Mouse (Mus musculus) CD4-positive, CD25-positive, alpha-beta regulatory T cell, adult 2 months (primary cell): Measurements from ENCODE around the gene Dhcr24.
A peak's percentile ranks its signal among the peaks of the same experiment; 100 is the strongest.

Experiments used
- DNase-seq: peaks from one replicate; pipeline ENCODE4 v3.0.0-alpha.2; 2012; ENCODE audit warnings: low read depth, low spot score

Gene Dhcr24

GRCm38 (mm10) chr4:106560213-106560845 is 509 bp upstream of the Dhcr24 start:
- peak; percentile 29 for DNase-seq

- DNase-seq: peak; percentile 25
Observed at GRCm38 (mm10) chr4:106562006-106562405, 1.2 kb downstream of the Dhcr24 start.

DNA sequence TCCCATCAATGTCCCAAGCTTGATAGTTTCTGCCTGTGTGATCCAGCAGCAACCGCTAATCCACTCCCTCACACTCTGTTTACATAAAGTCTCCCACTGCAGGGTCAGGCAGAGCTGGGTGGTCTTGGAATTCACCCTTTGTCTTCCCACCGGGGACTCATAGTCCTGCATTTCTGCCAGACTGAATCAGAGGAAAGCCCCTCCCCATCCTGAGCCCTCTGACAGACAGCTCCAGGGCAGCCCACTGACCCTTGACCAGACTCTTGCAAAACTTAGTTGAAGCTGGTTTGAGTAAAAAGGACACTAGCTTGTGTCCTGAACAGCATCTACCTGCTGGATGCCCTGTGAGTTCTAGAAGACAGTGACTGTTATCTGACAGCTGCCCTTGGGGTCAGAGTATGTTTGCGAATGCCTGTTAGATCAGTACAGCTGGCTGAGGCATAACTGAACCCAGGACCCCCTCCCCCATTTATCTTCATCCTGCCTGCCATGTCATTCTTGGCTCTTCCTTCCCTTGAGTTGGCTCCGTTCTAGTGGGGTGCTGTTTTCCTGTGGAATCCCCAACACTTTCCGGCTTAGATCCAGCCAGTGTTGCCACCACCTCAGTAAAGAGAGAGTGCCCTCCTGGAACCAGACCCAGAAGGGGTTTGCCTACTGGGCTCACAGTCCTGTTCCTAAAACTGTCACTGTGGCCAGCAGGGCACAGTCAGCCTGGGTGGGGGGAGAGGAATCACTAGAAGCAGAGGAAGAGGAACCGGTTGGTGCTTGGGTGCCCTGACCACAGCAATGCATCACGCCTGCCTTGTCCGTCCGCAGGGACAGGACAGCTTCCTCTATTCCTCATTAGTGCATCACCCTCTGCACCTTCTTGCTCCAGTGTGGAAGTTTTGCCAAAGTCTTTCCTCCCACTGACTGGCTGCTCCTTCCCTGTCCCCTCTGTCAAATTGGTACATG is 2.3 kb downstream of the Dhcr24 start:
- DNase-seq: no peak

DNA sequence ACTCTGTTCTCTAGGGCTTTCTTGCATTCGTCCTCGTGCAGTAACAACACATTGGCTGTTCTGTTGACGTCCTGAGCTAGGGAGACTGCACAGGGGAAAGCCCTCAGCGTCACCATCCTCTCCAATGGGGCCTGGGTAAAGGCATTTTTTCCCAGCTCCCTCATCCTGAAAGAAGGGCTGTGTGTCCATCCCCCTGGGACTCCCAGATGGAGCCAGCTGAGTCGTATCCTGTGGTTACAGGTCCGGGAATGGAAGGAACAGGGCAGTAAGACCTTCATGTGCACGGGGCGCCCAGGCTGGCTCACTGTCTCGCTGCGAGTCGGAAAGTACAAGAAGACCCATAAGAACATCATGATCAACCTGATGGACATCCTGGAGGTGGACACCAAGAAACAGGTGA is 3.3 kb downstream of the Dhcr24 start:
- no peak for DNase-seq

GRCm38 (mm10) chr4:106569680-106570079 is 8.8 kb downstream of the Dhcr24 start:
- no peak for DNase-seq

GRCm38 (mm10) chr4:106571081-106571724 is 10.4 kb downstream of the Dhcr24 start:
- no peak for DNase-seq

DNA sequence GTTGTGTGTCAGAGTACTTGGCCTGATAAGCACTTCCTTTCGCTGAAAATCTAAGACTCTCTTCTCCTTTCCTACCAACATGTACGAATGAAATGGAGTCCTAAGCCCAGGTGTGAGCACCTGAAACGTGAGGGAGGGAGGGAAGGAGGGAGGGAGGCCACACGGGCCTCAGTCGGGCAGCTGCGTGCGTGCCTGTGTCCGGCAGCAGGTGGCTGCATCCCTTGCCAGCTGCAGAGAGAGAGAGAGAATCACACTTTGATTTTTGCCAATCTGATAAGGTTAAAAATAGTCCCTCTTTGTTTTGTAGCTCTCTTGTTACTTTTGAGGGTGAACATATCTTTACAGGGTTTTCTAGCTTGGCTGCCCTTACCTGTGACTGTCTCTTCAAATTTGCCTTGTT is 14.2 kb downstream of the Dhcr24 start:
- no peak for DNase-seq

GRCm38 (mm10) chr4:106577511-106577910 is 16.7 kb downstream of the Dhcr24 start:
- DNase-seq: no peak

DNA sequence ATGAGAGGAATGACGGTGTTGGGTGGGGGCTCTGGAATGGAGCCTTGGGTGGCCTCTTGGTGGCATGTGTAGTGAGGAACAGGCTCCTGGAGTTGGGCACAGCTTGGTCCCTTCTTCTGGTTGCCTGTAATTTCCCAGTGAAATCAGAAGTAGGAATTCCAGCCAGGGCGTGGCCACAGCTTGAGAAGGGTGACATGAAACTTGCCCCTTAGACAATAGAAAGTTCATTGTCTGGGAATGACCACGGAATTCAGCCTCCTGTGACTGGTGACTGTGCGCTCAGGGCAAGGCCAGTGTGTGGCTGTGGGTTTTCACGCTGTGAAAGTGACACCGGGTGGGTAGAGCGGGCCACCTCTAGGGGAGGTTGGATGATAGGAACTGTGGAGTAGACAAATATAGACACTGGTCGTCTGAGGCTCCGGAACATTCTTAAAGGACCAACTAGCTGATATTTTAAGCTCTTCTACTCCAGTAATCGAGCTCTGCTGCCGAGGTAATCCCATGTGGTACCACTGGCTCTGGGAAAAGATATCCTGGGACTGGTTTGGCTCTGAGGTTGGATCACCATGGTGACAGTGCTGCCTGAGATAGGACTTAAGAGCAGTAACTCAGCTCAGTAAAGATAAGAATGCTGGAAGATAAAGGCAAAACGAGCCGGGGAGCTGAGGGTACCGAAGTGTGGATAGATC is 20.5 kb downstream of the Dhcr24 start:
- DNase-seq: no peak

- DNase-seq: no peak
Observed at GRCm38 (mm10) chr4:106581865-106582204, 21.0 kb downstream of the Dhcr24 start.

GRCm38 (mm10) chr4:106582428-106583153 is 21.8 kb downstream of the Dhcr24 start:
- DNase-seq: no peak

GRCm38 (mm10) chr4:106584665-106585064 is 23.8 kb downstream of the Dhcr24 start:
- no peak for DNase-seq

GRCm38 (mm10) chr4:106587075-106587474 is 26.2 kb downstream of the Dhcr24 start:
- DNase-seq: no peak

DNA sequence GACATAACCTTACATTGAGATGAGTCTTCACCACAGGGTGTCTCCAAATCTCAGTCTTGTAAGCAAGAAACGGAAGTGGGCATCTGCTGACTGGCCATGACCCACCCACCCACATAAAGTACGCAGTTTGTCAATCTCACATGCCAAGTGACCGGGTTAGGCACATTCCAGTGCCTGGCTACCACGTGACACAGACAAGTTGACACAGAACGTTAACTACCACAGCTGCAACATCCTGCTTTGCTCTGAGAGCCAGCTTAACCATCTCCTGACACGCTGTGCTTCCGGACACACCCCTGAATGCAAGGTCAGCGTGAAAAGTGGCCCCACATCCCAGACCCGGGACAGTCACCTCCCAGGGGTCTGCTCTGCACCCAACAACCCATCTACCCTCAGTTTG is 29.3 kb downstream of the Dhcr24 start:
- peak; percentile 38 for DNase-seq

- DNase-seq: no peak
Observed at GRCm38 (mm10) chr4:106590871-106591270, 30.0 kb downstream of the Dhcr24 start.

DNA sequence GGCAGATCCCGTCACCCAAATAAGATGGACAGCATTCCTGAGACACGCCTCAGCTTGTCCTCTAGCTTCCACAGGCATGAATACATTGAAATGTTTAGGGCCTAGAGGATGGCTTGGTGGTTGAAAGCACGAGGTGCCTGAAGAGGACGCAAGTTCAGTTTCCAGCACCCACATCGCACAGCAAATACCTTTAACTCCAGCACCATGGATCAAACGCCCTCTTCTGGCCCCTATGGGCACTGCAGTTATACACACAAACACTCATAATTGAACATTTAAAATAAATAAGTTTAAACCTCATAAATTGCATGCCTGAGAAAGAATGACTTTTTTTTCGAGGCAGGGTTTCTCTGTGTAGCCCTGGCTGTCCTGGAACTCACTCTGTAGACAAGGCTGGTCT is 32.8 kb downstream of the Dhcr24 start:
- peak; percentile 35 for DNase-seq

DNA sequence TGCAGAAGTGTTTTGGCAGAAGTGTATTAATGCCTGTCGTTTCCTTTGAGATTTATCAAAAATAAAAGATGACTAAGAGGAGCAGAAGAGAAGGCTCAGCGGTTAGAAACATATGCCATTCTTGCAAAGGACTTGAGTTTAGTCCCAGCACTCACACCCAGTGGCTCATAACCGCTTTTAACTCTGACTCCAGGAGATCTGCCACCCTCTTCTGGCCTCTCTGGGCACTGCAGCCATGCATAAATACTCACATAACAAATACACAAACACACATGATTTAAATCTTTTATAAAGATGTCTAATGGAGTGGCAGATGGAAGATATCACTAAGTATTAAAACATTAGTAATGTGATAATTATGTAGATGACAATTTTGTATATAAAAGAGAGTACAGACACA is 35.4 kb downstream of the Dhcr24 start:
- no peak for DNase-seq

DNA sequence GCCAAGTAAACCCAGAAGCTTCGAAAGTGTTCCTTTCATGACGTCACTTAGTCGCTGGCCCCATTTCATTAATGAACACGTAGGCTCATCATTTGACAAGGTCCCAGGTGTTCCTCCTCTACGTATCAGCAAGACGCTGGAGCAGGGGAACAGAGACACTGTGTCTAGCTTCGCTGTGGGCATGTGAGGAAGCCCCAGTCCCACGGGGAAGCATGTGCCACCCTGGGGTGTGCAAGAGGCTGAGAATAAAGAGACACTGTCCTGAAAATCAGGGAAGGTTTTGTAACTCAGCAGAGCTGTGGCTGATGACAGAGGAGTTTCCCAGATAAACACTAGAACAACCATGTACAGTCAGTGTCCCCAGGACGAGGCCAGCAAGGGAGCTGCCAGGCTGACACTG is 36.2 kb downstream of the Dhcr24 start:
- no peak for DNase-seq

DNA sequence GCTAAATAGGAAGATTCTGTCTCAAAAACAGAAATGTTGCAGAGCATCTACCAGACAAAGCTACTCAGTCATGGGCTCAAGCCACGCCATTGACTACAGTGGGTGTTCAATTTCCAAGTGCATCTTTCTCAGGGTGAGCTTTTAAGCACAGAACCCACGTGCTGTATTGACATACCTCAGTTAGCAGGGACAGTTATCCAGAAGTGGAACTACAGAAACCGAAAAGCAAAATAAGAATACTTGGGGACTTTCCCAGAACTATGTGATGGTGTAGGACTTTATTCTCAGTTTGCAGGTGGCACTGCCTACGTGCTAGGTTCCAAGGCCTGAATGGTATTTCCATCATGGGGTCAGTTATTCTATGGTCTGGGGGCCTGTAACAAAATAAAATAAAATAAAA is 36.9 kb downstream of the Dhcr24 start:
- DNase-seq: no peak

- no peak for DNase-seq
Observed at GRCm38 (mm10) chr4:106599415-106599814, 38.6 kb downstream of the Dhcr24 start.

DNA sequence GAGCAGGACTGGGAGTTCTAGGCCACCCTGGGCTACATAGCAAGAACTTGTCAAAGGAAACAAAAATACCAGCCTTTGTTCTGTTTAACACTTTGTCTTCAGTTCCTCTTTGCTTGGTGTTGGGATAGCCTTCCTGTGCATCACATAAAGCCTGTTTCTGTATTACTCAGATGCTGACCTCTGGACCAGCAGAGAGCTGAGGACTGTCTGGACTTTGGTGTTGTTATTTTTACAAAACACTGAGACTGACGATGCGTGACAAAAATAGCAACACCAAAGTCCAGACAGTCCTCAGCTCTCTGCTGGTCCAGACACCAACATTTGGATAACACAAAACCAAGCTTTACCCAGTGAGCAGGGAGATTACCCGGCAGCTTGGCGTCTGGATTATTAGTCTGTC is 39.9 kb downstream of the Dhcr24 start:
- DNase-seq: no peak
